Mouse (Mus musculus): ENCODE results near the gene Klhl2.

The Klhl2 gene

DNA sequence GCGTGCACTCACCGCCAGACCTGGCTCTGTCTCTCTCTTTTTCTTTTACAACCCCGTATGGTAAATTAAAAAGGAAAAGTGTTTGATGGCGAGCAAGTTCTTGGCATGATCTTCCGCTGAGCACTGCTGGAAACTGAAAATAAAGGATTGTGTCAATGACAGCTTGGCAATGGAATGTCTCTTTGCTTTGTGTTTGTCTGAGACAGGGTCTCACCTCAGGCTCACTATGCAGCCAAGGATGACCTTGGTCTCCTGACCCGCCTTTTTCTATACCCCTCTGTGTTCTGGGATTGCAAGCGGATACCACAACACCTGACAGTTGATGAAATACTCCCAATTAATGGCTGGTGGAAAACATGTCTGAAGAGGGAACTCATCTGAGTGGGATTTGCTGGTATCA is 80.2 kb downstream of the Klhl2 start:
- no peak for DNase-seq (ENCODE audit: low read depth, low spot score)

DNA sequence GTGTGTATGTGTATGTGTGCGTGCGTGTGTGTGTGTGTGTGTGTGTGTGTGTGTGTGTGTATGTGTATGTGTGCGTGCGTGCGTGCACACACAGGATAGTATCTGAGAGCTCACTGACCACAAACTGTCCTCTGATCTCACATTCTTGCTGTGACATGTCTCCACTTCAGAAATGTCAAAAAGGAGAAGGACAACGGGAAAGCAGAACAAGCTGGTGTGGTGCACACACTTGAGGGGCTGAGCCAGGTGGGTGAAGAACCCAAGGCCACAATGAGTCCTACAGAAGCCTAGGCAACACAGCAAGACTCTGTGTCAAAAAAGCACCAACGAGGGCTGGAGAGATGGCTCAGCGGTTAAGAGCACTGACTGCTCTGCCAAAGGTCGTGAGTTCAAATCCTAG is 81.2 kb downstream of the Klhl2 start:
- no peak for DNase-seq (ENCODE audit: low read depth, low spot score)

DNA sequence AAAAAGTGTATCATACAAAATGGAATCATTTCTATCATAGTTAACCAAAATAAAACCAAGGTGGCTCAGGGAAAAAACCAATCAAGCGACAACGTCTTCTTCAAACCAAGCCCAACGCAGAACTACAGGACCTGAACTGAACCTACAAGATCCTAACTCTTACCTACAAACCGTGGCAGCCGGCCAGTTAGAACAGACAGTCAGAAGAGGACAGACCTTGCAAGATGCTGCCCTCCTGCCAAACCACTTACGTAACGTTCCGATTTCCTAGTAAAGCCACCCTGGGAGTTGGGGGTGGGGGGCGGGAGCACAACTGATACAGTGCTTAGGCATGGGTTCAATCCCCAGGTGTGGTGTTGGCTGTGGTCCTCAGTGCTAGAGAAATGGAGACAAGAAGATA is 82.8 kb downstream of the Klhl2 start:
- DNase-seq (ENCODE audit: low read depth, low spot score), result peak; percentile 32

DNA sequence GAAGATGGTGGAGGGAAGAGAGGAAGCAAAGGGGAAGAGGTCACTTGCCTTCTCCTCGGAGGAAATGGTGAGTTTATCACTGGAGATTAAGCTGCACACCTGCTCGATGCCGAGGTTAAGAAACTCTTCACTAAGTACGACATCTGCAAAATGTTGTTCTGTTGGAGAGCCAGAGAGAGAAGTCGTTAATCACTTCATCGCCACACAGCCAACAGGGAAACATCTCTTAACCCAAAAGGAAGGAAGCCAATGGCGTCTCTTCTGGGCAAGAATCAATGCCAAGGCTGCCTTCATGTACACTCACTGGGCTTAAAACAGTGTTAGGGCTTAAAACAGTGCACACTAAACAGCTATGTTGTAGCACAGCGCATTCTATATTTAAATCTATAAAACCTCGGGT is 85.7 kb downstream of the Klhl2 start:
- DNase-seq (ENCODE audit: low read depth, low spot score), result no peak

DNA sequence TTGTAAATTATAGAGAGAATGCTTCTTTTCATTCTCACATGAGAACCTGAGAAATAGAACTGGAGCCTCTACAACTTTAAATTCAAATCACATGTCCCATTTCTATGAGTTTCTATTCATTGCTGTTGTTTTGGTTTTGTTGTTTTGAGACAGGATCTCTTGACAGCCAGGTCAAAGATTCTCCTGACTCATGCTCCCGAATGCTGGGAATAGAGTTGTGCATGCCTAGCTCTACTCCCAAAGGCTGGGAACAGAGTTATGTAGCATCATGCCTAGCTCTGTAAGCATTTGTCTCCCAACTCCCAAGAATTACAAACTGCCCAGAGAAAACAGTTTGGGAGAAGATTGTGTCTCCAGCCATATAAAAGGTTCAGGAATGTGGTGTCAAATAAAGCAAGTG is 87.1 kb downstream of the Klhl2 start:
- no peak for DNase-seq (ENCODE audit: low read depth, low spot score)

DNA sequence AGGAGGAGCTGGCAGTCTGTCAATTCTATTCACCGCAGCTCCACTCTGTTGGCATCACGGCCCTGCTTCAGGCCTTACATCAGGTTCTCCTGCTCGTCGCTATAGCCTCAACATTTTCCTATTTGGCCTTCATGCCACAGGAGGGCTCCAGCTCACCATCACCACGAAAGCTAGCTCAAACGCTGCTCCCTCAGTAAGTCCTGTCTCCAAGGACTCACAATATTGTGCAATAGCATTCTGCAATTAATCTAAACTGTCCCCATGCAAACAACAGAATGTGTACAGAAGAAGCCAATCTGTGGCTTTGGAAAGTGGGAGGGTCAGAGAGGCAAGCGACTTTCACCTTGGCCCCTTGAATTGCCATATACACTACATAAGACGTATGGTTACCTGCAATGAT is 88.4 kb downstream of the Klhl2 start:
- DNase-seq (ENCODE audit: low read depth, low spot score), result peak; percentile 21

DNA sequence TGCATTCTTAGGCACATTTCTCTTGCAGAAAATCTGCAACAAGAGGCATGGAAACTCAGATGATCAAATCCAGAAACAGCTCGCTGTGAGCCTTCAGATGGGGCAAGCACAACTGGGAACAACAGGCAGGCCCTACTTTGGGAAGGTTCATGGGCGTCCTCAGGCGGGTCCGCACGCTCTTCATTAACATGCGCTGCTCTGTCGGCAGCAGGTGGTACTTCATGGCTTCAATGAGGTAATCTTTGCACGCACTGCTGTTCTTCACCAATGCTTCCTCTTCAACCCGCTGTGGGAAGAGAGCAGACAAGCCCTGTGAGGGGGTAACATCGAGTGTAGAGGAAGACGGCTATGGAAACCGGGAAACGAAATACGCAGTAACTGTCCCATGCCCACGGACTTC is 91.9 kb downstream of the Klhl2 start:
- no peak for DNase-seq (ENCODE audit: low read depth, low spot score)

DNA sequence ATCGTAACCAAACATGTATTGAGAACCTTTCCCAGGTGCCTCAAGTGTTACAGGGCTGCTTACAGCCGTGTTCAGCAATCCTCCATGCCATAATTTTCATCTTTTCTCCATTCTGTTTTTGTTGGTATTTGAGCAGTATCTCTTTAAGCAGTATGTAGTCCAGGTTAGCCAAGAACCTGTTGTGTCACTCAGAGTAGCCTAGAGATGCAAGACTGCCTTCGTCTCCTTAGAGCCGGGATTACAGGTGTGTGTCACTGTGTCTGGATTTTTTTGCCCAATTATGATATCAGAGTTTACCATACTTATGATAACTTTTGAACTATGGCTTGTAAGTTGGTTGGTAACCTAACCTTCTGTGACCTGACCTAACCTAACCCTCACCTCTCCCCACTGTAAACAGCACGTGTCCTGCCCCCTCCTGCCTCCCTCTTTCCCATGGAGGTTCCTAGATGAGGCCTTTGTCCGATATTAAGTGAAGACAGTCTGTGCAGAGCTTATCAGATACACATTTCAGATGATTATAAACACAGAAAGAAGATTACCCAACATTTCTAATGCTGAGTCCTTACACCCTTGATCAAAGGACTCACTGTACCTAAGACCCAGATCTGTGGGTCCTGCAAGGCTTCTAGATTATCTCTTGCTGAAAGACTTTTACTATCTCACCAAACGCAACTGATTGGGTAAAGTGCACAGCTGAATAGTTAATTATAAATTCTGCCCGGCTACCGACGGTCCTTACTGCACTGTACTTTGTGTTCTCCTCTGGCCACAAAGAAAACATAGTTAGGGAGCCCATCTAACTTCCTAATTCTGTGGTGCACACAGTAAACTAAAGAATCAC is 103.4 kb downstream of the Klhl2 start:
- DNase-seq (ENCODE audit: low read depth, low spot score), result no peak

DNA sequence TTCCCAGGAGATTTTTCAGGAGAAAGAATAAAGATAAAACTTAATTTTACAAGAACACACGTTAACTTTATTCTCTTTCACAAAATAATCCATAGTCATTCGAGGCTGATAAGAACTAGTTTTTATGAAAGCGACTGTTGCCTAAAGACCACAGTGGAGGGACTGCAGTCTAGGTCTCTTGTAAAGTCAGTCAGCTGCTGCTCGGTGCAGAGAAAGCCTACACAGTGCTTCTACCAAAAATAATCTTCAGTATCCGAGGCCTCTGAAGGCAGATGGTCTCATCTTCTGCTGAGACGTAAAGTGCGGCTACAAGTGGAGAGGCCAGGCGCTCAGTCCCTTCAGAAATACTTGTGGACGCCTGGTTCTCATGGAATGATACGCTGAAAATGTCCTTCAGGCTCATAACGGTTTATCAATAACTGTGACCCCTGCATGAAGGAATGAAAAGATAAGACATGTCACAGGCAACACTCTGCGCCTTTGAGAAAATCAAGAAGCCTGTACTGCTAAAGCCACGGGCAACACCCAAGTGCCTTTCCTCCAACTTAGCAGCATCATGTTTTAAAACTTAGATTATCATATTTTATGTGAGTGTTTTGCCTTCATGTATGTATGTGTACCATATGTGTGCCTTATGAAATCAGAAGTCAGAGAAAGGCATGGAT is 109.1 kb downstream of the Klhl2 start:
- DNase-seq (ENCODE audit: low read depth, low spot score), result no peak

DNA sequence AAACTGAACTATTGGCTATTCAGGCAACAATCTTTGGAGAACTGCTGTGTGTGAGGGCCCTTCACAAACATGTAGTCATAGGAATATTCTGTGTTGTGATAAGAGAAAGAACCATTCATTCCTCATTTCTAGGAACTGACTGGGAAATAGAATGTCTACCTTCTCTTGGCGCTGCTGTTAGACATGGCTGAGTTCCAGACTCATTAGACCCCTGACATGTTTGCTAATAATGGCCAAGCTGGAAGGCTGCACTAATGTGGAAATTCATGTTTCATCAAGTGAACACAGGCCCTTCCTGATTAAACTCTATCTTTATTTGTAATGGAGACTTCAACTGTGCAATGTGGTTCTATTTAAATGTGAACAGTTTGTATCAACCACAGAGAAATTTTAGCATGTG is 110.9 kb downstream of the Klhl2 start:
- DNase-seq (ENCODE audit: low read depth, low spot score), result no peak

DNA sequence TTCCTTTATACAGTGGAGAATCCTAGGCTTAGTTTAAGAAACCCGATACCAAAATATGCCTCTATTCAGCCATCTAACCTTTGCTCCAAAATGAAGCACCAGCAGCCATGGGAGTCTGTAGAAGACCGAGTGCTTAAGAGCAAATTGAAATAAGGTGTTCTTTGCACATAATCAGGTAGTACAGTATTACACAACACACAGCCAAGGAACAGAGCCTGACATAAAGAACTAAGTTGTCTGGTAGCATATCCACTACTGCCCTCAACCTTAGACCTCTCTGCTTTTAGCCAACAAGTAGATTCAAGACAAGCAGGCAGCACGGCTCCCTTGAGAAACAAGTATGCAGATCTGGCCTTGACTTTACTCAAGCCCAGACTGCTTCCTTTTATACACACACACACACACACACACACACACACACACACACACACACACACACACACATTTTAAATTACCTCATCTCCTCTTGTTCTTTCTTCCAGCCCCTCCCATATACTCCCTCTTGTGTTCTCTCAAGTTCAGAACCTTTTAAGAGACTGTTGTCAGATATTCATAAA is 113.0 kb downstream of the Klhl2 start:
- DNase-seq (ENCODE audit: low read depth, low spot score), result no peak

DNA sequence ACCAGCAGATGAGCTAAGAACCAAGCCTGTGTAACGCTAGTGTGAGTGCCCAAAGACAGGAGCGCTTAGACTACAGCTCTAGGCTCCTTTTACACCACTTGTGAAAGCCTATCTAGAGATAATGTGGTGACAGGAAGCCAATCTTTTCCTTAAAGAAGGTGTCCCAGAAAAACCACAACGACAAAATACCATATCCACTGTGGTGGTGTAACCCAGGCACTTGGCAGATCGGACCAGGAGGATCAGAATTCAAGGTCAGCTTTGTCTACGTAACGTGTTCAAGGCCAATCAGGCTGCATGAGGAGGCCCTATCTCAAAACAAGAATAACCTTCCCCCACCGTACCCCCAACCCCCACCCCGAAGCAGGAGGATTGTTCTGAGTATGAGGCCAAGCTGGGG is 114.7 kb downstream of the Klhl2 start:
- no peak for DNase-seq (ENCODE audit: low read depth, low spot score)

DNA sequence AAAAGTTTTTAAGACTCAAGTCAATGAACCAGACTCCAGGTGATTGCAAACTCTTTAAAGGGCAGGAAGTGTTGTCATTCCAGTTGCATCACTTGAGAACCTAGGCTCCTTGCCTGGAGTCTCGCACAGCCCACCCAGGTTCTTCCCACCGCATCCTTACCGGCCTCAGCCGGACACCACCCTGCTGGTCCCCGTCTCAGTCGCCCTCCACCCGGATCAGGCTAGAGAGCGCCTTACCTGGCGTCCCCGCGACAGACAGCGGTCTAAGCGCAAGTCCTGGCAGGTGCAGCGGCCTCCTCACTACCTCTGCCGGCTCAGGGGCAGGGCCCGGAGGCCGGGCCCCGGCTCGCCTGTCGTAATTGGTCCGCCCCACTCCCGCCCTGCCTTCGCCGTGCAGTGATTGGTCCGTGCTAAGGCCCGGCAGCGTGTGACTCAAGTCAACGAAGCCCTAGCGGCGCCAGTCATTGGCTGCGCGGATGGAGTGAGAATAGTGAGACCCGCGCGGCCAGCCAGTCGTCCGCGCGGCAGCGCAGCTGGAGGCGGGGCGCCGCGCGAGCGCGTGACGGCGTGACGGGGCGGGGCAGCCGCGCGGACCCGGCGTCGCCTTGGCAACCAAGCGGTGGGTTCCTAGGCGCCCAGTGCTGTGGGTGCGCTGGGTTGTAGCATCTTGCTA is 116.4 kb downstream of the Klhl2 start, which contains the start of gene Msmo1:
TSS of gene Msmo1 (minus strand) at position 522 of the 673 bp plus-strand sequence.
- DNase-seq (ENCODE audit: low read depth, low spot score), result peak; percentile 97

DNA sequence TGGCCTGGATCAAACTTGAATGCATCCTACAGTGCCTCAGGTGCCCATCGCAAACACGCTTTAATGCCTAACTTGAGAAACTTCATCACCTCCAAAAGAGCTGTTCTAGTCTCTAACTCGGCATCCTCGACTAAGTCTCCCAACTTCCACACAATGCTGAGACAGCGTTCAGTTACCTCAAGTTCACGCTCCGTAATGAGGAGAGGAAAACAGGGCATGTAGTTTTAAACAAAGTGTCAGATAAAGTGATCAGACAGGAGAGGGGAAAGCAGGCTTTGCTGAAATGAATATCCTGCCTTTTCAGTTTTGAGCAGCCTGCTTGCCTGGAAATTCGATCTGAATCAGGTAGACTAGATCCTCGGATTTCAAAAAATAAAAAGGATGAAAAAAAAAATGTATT is 117.2 kb downstream of the Klhl2 start:
- no peak for DNase-seq (ENCODE audit: low read depth, low spot score)

DNA sequence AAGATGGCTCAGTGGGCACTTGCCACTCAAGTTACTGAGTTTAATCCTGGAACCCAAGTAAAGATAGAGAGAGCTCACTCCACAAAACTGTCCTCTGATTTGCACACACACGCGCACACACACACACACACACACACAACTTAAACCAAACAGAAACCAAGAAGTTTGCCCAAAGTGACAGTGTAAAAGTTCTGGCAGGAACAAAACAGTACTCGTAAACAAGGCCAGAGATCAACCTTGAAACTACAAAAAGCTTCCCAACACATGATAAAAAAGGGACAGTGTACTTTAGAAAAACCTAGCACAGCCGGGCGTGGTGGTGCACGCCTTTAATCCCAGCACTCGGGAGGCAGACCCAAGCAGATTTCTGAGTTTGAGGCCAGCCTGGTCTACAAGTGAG is 121.7 kb downstream of the Klhl2 start:
- no peak for DNase-seq (ENCODE audit: low read depth, low spot score)

DNA sequence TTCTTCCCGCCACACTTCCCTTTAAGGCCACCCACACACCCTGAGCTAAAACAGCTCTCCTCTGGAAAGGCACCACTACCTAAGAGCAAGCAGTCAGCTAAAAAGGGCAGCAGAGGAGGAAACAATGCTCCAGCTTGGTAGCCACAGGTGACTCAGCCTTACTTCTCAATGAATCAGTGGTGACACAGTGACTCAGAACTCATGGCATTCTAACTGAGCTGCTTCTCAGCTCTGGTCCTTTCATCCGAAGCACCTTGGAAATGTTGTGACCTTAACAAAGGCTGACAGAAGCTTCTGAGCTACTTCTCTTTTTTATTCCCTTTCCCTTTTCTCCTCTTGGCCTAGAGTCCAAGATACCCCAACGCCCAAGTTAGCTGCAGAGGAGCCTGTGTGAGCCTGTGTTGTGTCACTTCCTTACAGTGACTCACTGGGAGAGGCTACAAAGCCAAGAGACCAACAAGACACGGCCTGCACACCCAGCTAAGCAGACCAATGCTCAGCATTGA is 123.6 kb downstream of the Klhl2 start:
- peak; percentile 10 for DNase-seq (ENCODE audit: low read depth, low spot score)

DNA sequence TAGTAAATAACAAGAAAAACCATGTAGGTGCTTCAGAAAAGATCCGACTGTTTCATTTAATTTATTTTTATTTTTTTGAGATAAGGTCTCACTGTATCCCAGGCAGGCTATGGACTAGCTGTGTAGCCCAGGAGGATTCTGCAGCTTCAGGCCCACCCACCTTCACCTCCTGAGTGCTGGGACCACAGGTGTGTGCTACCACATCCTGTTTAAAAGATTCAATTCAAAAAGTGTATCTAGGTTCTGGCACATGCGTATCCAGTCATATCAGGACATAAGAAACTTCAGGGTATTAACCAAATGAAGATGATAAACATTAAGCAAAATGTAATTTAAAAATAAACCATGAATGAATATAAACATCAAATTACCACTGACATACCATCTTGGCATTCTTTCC is 126.6 kb downstream of the Klhl2 start:
- DNase-seq (ENCODE audit: low read depth, low spot score), result no peak

DNA sequence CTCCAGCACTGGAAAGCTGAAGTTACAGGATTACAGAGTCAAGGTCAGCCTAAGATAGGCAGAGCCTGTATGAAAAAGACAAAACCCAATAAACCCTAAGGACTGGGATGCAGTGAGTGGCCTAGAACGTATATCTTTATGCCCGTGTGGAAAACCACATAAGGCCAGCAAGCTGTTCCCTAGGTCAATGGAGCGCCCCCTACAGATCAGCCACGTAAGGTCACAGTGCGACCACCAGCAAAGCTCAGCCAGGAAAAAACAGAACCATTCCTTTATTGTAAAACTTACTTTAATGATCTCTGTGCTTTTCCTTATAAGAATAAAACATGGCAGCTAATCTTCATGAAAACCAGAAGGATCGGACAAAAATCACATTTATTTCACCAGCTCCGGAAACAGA is 131.9 kb downstream of the Klhl2 start:
- DNase-seq (ENCODE audit: low read depth, low spot score), result no peak

DNA sequence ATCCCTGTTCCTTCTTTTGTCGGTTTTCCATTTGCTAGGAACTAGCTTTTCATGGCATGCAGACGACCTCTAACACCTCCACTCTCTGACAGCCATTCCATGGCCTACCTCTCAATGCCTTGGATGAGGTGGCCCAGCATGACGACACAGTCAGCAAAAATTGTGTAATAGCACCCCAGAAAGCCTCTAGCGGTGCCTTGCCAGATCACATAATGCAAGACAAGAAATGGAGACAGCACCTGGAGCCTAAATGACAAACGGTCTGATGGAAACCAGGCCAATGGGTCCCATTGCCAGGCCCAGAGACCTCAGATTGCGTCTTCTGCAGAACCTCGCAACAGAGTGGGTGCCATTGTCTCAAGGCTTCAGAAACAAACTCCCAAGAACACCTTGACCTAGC is 137.3 kb downstream of the Klhl2 start:
- DNase-seq (ENCODE audit: low read depth, low spot score), result no peak

DNA sequence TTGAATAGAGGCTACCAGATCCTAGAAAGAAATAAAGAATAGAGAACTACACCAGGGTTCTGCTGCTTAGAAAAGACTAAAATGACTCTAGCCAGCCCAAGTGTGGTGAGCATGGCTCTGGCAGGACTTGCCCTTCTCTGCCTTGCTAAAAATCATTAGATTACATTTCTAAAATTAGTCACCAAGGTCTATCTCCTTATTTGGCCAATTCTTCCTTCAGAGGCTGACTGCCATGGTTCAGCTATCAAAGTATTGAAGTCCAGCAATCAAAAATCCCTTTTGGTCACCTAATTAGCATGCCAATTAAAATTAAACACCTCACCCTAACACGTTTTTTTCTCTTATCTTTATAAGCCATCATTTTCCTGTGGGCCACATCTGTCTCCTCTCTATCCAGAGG is 138.3 kb downstream of the Klhl2 start:
- DNase-seq (ENCODE audit: low read depth, low spot score), result no peak

DNA sequence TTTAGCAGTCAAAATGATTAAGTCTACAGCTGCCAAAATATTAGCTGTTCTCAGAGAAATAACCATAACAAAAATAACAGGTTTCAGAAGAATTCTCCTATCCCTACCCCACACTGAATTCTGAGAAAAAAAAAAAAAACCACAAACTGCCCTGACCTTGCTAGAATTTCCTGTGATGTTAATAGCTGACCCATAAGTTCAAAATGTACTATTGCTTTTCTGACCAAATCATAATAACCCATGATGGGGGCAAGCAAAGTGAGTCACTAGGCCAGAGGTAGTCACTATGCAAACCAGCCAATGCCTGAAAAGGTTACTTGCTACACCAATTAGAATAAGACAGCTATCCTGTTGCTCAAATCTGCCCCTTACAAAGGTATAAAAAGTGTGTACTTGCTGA is 142.3 kb downstream of the Klhl2 start:
- DNase-seq (ENCODE audit: low read depth, low spot score), result no peak

DNA sequence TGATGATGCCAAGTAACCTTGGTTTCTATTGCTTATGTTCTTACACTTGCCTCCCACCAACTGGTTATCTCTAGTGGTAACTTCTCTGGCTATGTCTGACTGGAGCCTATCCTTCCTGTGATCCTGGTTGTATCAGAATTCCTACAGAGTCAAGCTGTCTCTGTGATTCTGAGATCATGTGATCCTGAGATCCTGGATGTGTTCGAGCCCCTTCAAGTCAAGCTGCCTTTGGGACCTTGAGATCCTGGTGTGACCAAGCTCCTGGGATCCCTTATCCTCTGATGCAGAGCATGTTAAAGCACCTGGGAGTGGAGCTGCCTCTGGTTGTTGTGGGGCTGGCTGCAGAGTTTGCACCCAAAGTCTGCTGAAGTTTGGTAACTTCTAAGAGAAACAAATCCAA is 146.6 kb downstream of the Klhl2 start:
- DNase-seq (ENCODE audit: low read depth, low spot score), result no peak
